Mouse (Mus musculus) naive thymus-derived CD4-positive, alpha-beta T cell, adult 5 months (primary cell): Measurements from ENCODE around the gene Syt14. TPM values are rescaled to one million over a fixed set of nuclear protein-coding genes. Genes with fewer than 3 reads are reported as not detected.

Source experiments
- polyA plus RNA-seq: library from polyadenylated mRNA; unstranded; fragments of 100-300 nt; shearing (Covaris generic); gene quantifications from one replicate; pipeline ENCODE4 v1.2.1, GENCODE M21; 2017

Gene Syt14
- polyA plus RNA-seq = not detected

DNA sequence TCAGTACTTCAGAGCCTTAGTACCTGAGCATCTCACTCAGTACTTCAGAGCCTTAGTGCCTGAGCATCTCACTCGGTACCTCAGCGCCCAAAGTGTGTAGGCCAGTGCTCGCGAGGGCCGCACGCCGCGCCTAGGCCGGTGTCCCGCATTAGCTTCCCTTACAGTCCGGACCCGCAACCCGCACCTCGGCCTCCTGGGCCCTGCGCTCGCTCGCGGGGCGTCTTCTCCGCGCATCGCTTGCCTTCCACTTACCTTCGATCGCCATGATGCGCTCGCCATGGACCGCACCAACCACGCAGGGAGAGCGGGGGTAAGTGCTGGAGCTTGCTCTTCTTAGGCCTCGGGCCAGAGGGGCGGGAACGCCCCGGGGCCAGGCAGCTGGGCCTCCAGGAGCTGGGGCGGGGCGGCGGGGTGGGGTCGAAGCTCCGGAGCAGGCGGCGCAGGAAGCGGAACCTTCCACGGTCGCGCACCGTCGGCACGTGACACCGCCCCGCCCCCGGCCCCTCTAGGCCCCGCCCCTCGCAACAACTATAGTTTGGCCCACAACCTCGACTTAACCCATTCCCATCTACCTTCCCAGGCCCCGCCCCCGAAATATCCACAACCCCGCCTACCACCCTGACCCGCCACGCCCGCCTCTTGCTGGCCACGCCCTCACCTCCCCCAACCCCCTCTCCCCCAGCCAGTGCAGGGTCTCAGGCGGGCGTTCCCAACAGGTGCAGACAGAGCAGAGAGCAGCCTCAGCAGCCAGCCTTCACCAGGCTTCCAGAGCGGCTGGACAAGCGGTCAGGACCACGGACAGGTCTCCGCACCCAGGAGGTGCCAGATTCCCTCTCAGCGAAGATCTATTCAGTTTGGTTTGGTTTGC lies at the start of gene Syt14:
Gene Syt14, minus strand, starts transcription at position 405 of the 868 bp plus-strand sequence.

DNA sequence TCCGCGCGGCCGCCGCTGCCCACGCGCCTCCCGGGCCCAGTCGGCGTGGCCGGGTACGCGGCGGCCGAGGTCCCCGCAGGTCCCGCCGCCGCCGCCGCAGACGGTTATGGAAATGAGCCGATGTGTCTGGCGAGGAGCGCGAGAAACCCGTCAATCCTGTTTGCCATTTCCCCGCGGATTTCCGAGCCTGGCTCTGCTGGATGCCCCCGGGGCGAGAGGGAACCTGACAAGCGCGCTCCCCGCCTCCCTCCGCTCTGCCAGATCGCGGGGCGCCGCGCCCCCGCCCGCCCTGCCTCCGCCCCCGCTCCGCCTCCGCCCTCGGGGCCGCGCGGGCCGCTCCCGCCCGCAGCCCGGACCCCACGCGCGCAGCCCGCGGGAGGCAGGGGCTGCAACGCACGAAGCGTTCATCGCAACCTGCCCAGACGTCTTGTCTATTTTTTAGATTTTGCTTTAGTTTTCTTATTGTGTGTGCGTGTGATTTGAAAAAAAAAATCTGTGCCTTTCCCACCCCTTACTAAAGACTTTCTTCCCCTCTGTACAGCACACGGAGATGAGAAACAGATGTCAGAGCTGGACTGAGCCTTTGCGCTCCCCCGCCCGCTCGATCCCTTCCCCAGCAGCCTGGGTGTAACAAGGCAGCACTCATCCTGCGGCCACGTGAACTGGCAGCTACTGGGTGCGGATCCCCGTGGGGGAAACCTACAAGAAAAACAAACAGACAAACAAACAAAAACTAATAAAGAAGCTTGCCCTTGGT lies 179.9 kb downstream of the Syt14 start, which contains the start of gene Sertad4:
Gene Sertad4, minus strand, starts transcription at position 283 of the 757 bp plus-strand sequence.

Other genes with a start within 250 kb of the Syt14 start
- gene Sertad4, start 180.0 kb downstream of the Syt14 start, polyA plus RNA-seq = not detected
- 7.8 TPM for gene Diexf, start 94.5 kb upstream of the Syt14 start, polyA plus RNA-seq
- 19.7 TPM for gene Irf6, start 117.3 kb upstream of the Syt14 start, polyA plus RNA-seq
- gene A130010J15Rik, start 132.3 kb upstream of the Syt14 start, polyA plus RNA-seq = 9.4 TPM
- gene Traf3ip3, start 165.9 kb upstream of the Syt14 start, polyA plus RNA-seq = 323 TPM
- gene Lamb3, start 171.9 kb upstream of the Syt14 start, polyA plus RNA-seq = 44.9 TPM
- 85.3 TPM for gene Hsd11b1, start 228.3 kb upstream of the Syt14 start, polyA plus RNA-seq
- gene G0s2, start 237.4 kb upstream of the Syt14 start, polyA plus RNA-seq = 0.95 TPM